Mouse (Mus musculus) cerebellum, adult 2 months (tissue): Measurements from ENCODE around the gene Arhgef11. TPM values are rescaled to one million over a fixed set of nuclear protein-coding genes. Genes with fewer than 3 reads are reported as not detected.
A peak's percentile ranks its signal among the peaks of the same experiment; 100 is the strongest.

Source experiments
- DNase-seq, 2 experiments: peaks; one replicate each; pipeline ENCODE4 v3.0.0; 2021
- H3K27ac ChIP-seq: fragments of 200-500 bp; 2 replicates; pipeline ENCODE4 v1.5.1; 2012; ENCODE audit warnings: low read length, control low read depth, inconsistent platforms; ENCODE audit not compliant: insufficient read depth
- H3K27me3 ChIP-seq: fragments of 200-500 bp; 2 replicates; pipeline ENCODE4 v1.6.1; 2012; ENCODE audit warnings: inconsistent platforms, mild to moderate bottlenecking, low read length, moderate library complexity; ENCODE audit not compliant: control insufficient read depth, insufficient read depth
- H3K4me1 ChIP-seq: fragments of 200-500 bp; 2 replicates; pipeline ENCODE4 v1.6.1; 2011; ENCODE audit warnings: low read length; ENCODE audit not compliant: control insufficient read depth, insufficient read depth
- H3K4me3 ChIP-seq: fragments of 200-500 bp; replicated peaks from 2 replicates; pipeline ENCODE3; 2011; ENCODE audit warnings: mild to moderate bottlenecking, low read depth, low read length, control low read depth; ENCODE audit not compliant: insufficient read depth
- CTCF ChIP-seq: fragments of 200-500 bp; IDR thresholded peaks from 2 replicates; pipeline ENCODE4 v1.5.1; 2011; ENCODE audit warnings: low read depth, mild to moderate bottlenecking, control low read depth, low read length, moderate library complexity, borderline replicate concordance; ENCODE audit not compliant: insufficient read depth
- POLR2A ChIP-seq: fragments of 200-500 bp; IDR thresholded peaks from 2 replicates; pipeline ENCODE4 v1.6.1; 2011; ENCODE audit warnings: low read length, control low read depth, borderline replicate concordance; ENCODE audit not compliant: insufficient read depth
- WGBS: fragments of 180-500 bp; shearing (Covaris S2); methylation state at CpG from one replicate; pipeline ENCODE4 v1.1.7; 2018; 5-methylcytosine and 5-hydroxymethylcytosine counted together
- polyA plus RNA-seq: library from polyadenylated mRNA; depleted of rRNA; stranded (reverse); fragments of >200 nt; gene quantifications from 2 replicates; pipeline ENCODE4 v1.2.3, GENCODE M21; 2012

The Arhgef11 gene
- polyA plus RNA-seq, 1 experiment: 52.2 TPM

GRCm38 (mm10) chr3:87635514-87635913 is 18.2 kb downstream of the Arhgef11 start:
- peaks cover 16% of the 10 kb centered on the region for H3K4me1 ChIP-seq
- WGBS: 26% methylated on average over 4 of the region's 4 CpGs
- peak overlapping the region; percentile 46; the same call in 1 of the 2 replicates for H3K27ac ChIP-seq
- peak; percentile 41 to 56 for DNase-seq
- H3K27me3 ChIP-seq: no peaks in the 10 kb centered on the region
- TF ChIP-seq CTCF (no peak), POLR2A (no peak)
- H3K4me3 ChIP-seq: no peak overlapping the region

GRCm38 (mm10) chr3:87643453-87643852 is 26.1 kb downstream of the Arhgef11 start:
- Histone ChIP-seq H3K27ac (no peak overlapping the region), H3K4me3 (no peak overlapping the region), H3K27me3 (no peaks in the 10 kb centered on the region), H3K4me1 (0 out of 2 replicates have a peak, but pooled peaks cover 4% of the 10 kb centered on the region)
- TF ChIP-seq CTCF (no peak), POLR2A (no peak)
- no peak for DNase-seq
- 76% methylated on average over 1 of the region's 1 CpGs for WGBS

GRCm38 (mm10) chr3:87646174-87646573 is 28.8 kb downstream of the Arhgef11 start:
- DNase-seq: no peak
- H3K4me1 ChIP-seq: no peaks in the 10 kb centered on the region
- WGBS: 98% methylated on average over 1 of the region's 1 CpGs
- no peak overlapping the region for H3K27ac ChIP-seq
- H3K4me3 ChIP-seq: no peak overlapping the region
- no peaks in the 10 kb centered on the region for H3K27me3 ChIP-seq
- TF ChIP-seq CTCF: no peak
- no peak for TF ChIP-seq POLR2A

GRCm38 (mm10) chr3:87649063-87649462 is 31.7 kb downstream of the Arhgef11 start:
- H3K27ac ChIP-seq: no peak overlapping the region
- 87% methylated on average over 3 of the region's 3 CpGs for WGBS

GRCm38 (mm10) chr3:87658348-87658747 is 41.0 kb downstream of the Arhgef11 start:
- Histone ChIP-seq H3K4me3 (no peak overlapping the region), H3K27me3 (no peaks in the 10 kb centered on the region), H3K27ac (no peak overlapping the region), H3K4me1 (no peaks in the 10 kb centered on the region)
- no peak for TF ChIP-seq POLR2A
- no peak for TF ChIP-seq CTCF
- WGBS: 71% methylated on average over 2 of the region's 2 CpGs
- no peak for DNase-seq

More at GRCm38 (mm10) chr3:87649063-87649462, 31.7 kb downstream of the Arhgef11 start:
- H3K27me3 ChIP-seq: no peaks in the 10 kb centered on the region
- no peak overlapping the region for H3K4me3 ChIP-seq
- no peak for DNase-seq
- no peaks in the 10 kb centered on the region for H3K4me1 ChIP-seq
- TF ChIP-seq CTCF: no peak

- no peak for DNase-seq
- Histone ChIP-seq H3K4me1 (no peaks in the 10 kb centered on the region), H3K27ac (no peak overlapping the region)
Observed at GRCm38 (mm10) chr3:87659692-87660429, 42.5 kb downstream of the Arhgef11 start.

GRCm38 (mm10) chr3:87660479-87660878 is 43.1 kb downstream of the Arhgef11 start:
- DNase-seq: no peak
- 92% methylated on average over 4 of the region's 4 CpGs for WGBS
- no peak for TF ChIP-seq CTCF
- TF ChIP-seq POLR2A: no peak
- Histone ChIP-seq H3K4me1 (no peaks in the 10 kb centered on the region), H3K27ac (no peak overlapping the region), H3K4me3 (no peak overlapping the region), H3K27me3 (no peaks in the 10 kb centered on the region)

More at GRCm38 (mm10) chr3:87659692-87660429, 42.5 kb downstream of the Arhgef11 start:
- TF ChIP-seq POLR2A: no peak
- no peak for TF ChIP-seq CTCF
- Histone ChIP-seq H3K27me3 (no peaks in the 10 kb centered on the region), H3K4me3 (no peak overlapping the region)
- WGBS: 96% methylated on average over 9 of the region's 9 CpGs

- no peaks in the 10 kb centered on the region for H3K27me3 ChIP-seq
- no peaks in the 10 kb centered on the region for H3K4me1 ChIP-seq
- H3K4me3 ChIP-seq: no peak overlapping the region
- TF ChIP-seq CTCF (no peak), POLR2A (no peak)
- no peak for DNase-seq
- WGBS: 96% methylated on average over 1 of the region's 1 CpGs
- H3K27ac ChIP-seq: no peak overlapping the region
Observed at GRCm38 (mm10) chr3:87661291-87661690, 43.9 kb downstream of the Arhgef11 start.
